Mouse (Mus musculus): ENCODE data around the gene Tsnaxip1. TPM values are rescaled to one million over a fixed set of nuclear protein-coding genes. Genes with fewer than 3 reads are reported as not detected.
"Not testable (repeated sequence)": the region's sequence is repeated elsewhere in the genome, so short reads cannot be mapped to it uniquely, and the experiment has no call there.

Tsnaxip1 gene
- total RNA-seq, 2 experiments from 2014 or later: not detected

GRCm38 (mm10) chr8:105811543-105811942 is 16.0 kb upstream of the Tsnaxip1 start:
- DNase-seq (ENCODE audit: low spot score): no peak
- intact Hi-C loops (cut with DNase I): no loop called here

GRCm38 (mm10) chr8:105812511-105812910 is 15.0 kb upstream of the Tsnaxip1 start:
- intact Hi-C loops (cut with DNase I): no loop called here
- DNase-seq (ENCODE audit: low spot score): no peak

- DNase-seq (ENCODE audit: low spot score): no peak
- intact Hi-C loops (cut with DNase I): no loop called here
Observed at GRCm38 (mm10) chr8:105813241-105813640, 14.3 kb upstream of the Tsnaxip1 start.

GRCm38 (mm10) chr8:105819659-105820058 is 7.9 kb upstream of the Tsnaxip1 start:
- no peak for DNase-seq (ENCODE audit: low spot score)
- intact Hi-C loops (cut with DNase I): no loop called here

GRCm38 (mm10) chr8:105820925-105821324 is 6.6 kb upstream of the Tsnaxip1 start:
- no peak for DNase-seq (ENCODE audit: low spot score)
- intact Hi-C loops (cut with DNase I): no loop called here

GRCm38 (mm10) chr8:105825506-105825905 is 2.0 kb upstream of the Tsnaxip1 start:
- intact Hi-C loops (cut with DNase I): loop anchor here (5.0 kb wide), 2 partner anchors 68 to 113 kb away; partner anchors contain the start of gene Gfod2
- no peak for DNase-seq (ENCODE audit: low spot score)

GRCm38 (mm10) chr8:105826379-105826778 is 1.2 kb upstream of the Tsnaxip1 start:
- DNase-seq (ENCODE audit: low spot score): no peak
- intact Hi-C loops (cut with DNase I): loop anchor here (5.0 kb wide), 2 partner anchors 69 to 114 kb away; partner anchors contain the start of gene Gfod2

- intact Hi-C loops (cut with DNase I); DNase-seq (ENCODE audit: low spot score): not testable (repeated sequence)
Observed at GRCm38 (mm10) chr8:105833740-105834139, 6.2 kb downstream of the Tsnaxip1 start.

GRCm38 (mm10) chr8:105835318-105835717 is 7.8 kb downstream of the Tsnaxip1 start:
- intact Hi-C loops (cut with DNase I): loop anchor here (1.0 to 5.0 kb wide), 2 partner anchors 95 to 187 kb away; no protein-coding TSS in a partner anchor
- DNase-seq (ENCODE audit: low spot score): peak; percentile 21

- intact Hi-C loops (cut with DNase I): loop anchor here (5.0 kb wide), 1 partner anchor 185 kb away; no protein-coding TSS in a partner anchor
- DNase-seq (ENCODE audit: low spot score): no peak
Observed at GRCm38 (mm10) chr8:105836991-105837390, 9.5 kb downstream of the Tsnaxip1 start.

GRCm38 (mm10) chr8:105839209-105839608 is 11.7 kb downstream of the Tsnaxip1 start:
- DNase-seq (ENCODE audit: low spot score): no peak
- intact Hi-C loops (cut with DNase I): loop anchor here (5.0 kb wide), 1 partner anchor 183 kb away; no protein-coding TSS in a partner anchor

- DNase-seq (ENCODE audit: low spot score): no peak
- intact Hi-C loops (cut with DNase I): no loop called here
Observed at GRCm38 (mm10) chr8:105846678-105847077, 19.1 kb downstream of the Tsnaxip1 start.

- intact Hi-C loops (cut with DNase I): loop anchor here (5.0 kb wide), 1 partner anchor 82 kb away; the partner anchor contains the start of gene Ctrl
- no peak for DNase-seq (ENCODE audit: low spot score)
Observed at GRCm38 (mm10) chr8:105850014-105850413, 22.5 kb downstream of the Tsnaxip1 start.

- intact Hi-C loops (cut with DNase I): loop anchor here (5.0 kb wide), 1 partner anchor 82 kb away; the partner anchor contains the start of gene Ctrl
- no peak for DNase-seq (ENCODE audit: low spot score)
Observed at GRCm38 (mm10) chr8:105850611-105851010, 23.1 kb downstream of the Tsnaxip1 start.

GRCm38 (mm10) chr8:105851651-105852143 is 24.2 kb downstream of the Tsnaxip1 start:
- intact Hi-C loops (cut with DNase I): loop anchor here (5.0 kb wide), 1 partner anchor 81 kb away; the partner anchor contains the start of gene Ctrl
- DNase-seq (ENCODE audit: low spot score): peak; percentile 79

- no peak for DNase-seq (ENCODE audit: low spot score)
- intact Hi-C loops (cut with DNase I): loop anchor here (5.0 kb wide), 1 partner anchor 80 kb away; the partner anchor contains the start of gene Ctrl
Observed at GRCm38 (mm10) chr8:105852146-105852729, 24.7 kb downstream of the Tsnaxip1 start.

GRCm38 (mm10) chr8:105853178-105853577 is 25.6 kb downstream of the Tsnaxip1 start, which contains the start of gene Cenpt:
Gene Cenpt, minus strand, starts transcription at chr8:105853278.
- no peak for DNase-seq (ENCODE audit: low spot score)
- intact Hi-C loops (cut with DNase I): loop anchor here (5.0 kb wide), 1 partner anchor 79 kb away; the partner anchor contains the start of gene Ctrl

- DNase-seq (ENCODE audit: low spot score): no peak
- intact Hi-C loops (cut with DNase I): loop anchor here (5.0 kb wide), 1 partner anchor 78 kb away; the partner anchor contains the start of gene Ctrl
Observed at GRCm38 (mm10) chr8:105854303-105854702, 26.8 kb downstream of the Tsnaxip1 start.

GRCm38 (mm10) chr8:105854715-105855216 is 27.2 kb downstream of the Tsnaxip1 start, which contains the start of gene Thap11:
Gene Thap11, plus strand, starts transcription at chr8:105855132.
- intact Hi-C loops (cut with DNase I): loop anchor here (5.0 kb wide), 1 partner anchor 78 kb away; the partner anchor contains the start of gene Ctrl
- DNase-seq (ENCODE audit: low spot score): peak; percentile 84
